In the genomic region with DNA sequence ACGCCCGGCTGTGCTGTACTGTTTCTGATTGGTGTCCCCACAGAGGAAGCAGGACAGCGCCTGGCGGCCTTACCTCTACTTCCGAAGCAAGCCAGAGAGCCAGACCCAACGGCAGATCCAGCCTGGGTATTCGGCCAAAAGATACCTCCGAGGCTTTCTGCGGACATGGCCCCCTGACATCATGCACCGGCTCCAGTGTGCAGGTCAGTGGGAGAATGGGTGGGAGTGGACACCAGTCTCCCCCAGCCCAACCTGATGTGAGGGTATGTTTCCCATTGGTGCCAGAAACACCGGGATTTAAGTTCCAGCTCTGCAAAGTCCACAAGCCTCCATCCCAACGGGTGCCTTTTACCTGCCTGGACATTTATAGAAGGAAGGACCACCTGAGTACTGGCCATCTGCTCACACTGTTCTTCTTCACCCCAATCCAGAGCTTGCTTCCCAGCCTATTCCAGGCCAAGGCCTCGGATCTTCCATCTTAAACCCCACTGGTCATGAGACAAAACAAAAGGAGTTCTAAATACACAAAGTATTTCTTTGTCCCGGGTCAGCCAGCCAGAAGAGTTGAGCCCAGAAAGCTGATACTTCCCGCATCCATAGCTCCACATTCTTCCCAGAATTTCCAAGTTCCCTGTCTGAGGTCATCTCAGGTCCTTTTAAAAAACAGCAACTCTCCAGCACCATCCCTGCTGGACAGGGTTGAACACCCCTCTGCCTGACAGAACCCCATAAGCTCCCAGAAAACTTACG, we compare ENCODE assay signal across 25 mouse cellular contexts. TPM values are rescaled to one million over a fixed set of nuclear protein-coding genes. Genes with fewer than 3 reads are reported as not detected.
DNase-seq lines count a peak whose midpoint lies in the region; ATAC-seq and TF ChIP-seq lines count a peak whose summit lies in the region.
"Had no signal": no experiment of that assay in that cellular context is flagged by ENCODE, and none has a peak within 500 bp of the region (broad histone marks: within the 10 kb centered on the region; RNA-seq: fewer than 3 reads in every experiment).

No protein-coding gene starts in this region.

- WGBS in intestine, embryonic 15.5 days: 88% methylated on average over 16 of the region's 16 CpGs
- WGBS in intestine, postnatal 0 days: 91% methylated on average over 16 of the region's 16 CpGs

- TF ChIP-seq CTCF in intestine, postnatal 0 days (IDR thresholded peaks at IDR 0.05; ENCODE audit: low read depth): no peak

- H3K27me3 ChIP-seq in intestine, embryonic 15.5 days (replicated peaks): no peaks in the 10 kb centered on the region
- H3K27me3 ChIP-seq in intestine, postnatal 0 days (replicated peaks; ENCODE audit: control insufficient read depth, insufficient read depth, low read length): no peaks in the 10 kb centered on the region
- H3K27me3 ChIP-seq: hindbrain, embryonic 12.5 days; lung, embryonic 15.5 days; midbrain, embryonic 12.5 days; neural tube, embryonic 13.5 days had no signal

- 0 out of 2 replicates have a peak, but pooled peaks cover 4% of the 10 kb centered on the region for H3K4me1 ChIP-seq in intestine, embryonic 15.5 days (replicated peaks)
- H3K4me1 ChIP-seq in intestine, postnatal 0 days (replicated peaks; ENCODE audit: control insufficient read depth, insufficient read depth, low read length): no peaks in the 10 kb centered on the region
- H3K4me1 ChIP-seq: heart, embryonic 10.5 days; hindbrain, embryonic 12.5 days had no signal

- no peaks in the 10 kb centered on the region for H3K36me3 ChIP-seq in intestine, embryonic 15.5 days
- no peaks in the 10 kb centered on the region for H3K36me3 ChIP-seq in intestine, postnatal 0 days (ENCODE audit: control insufficient read depth, insufficient read depth)
- H3K36me3 ChIP-seq: G1E; heart, embryonic 10.5 days; hindbrain, embryonic 12.5 days; lung, embryonic 15.5 days; midbrain, embryonic 12.5 days; neural tube, embryonic 13.5 days had no signal

- no peak overlapping the region for H3K4me3 ChIP-seq in intestine, embryonic 15.5 days (replicated peaks)
- no peak overlapping the region for H3K4me3 ChIP-seq in intestine, postnatal 0 days (ENCODE audit: low read depth, low read length)
- H3K4me3 ChIP-seq: heart, embryonic 10.5 days; hindbrain, embryonic 12.5 days; lung, embryonic 15.5 days; midbrain, embryonic 12.5 days; neural tube, embryonic 13.5 days had no signal

- no peaks in the 10 kb centered on the region for H3K9me3 ChIP-seq in intestine, embryonic 15.5 days
- no peaks in the 10 kb centered on the region for H3K9me3 ChIP-seq in intestine, postnatal 0 days (ENCODE audit: control insufficient read depth)
- H3K9me3 ChIP-seq: G1E; heart, embryonic 10.5 days; hindbrain, embryonic 12.5 days; lung, embryonic 15.5 days; midbrain, embryonic 12.5 days; neural tube, embryonic 13.5 days had no signal

- H3K27ac ChIP-seq in intestine, embryonic 15.5 days: no peak overlapping the region
- H3K27ac ChIP-seq in intestine, postnatal 0 days (ENCODE audit: low read depth, low read length): no peak overlapping the region
- H3K27ac ChIP-seq: heart, embryonic 10.5 days; hindbrain, embryonic 12.5 days; kidney, postnatal 0 days; liver, embryonic 14.5 days; lung, embryonic 15.5 days; midbrain, embryonic 12.5 days; neural tube, embryonic 13.5 days had no signal

- DNase-seq in cerebellum, postnatal 4 days (ENCODE audit: low spot score in 2 of 2): no peak
- DNase-seq in cerebellum, adult 8-10 months: peak; percentile 51
- peak; percentile 61 for DNase-seq in retina, embryonic 14.5 days (ENCODE audit: low spot score)
- DNase-seq in layer of hippocampus, adult 9-11 months: no peak
- no peak for DNase-seq in heart, postnatal 25 days (ENCODE audit: low spot score)
- DNase-seq: adrenal gland, postnatal 25 days; gastrocnemius, postnatal 36 days; layer of hippocampus, postnatal 36 days; right cerebral cortex, postnatal 25 days; thymus, adult 2 months had no signal

- intact Hi-C loops in heart, postnatal 25 days (cut with DNase I): no loop called here

- 0 out of 2 replicates have a peak, but pooled peaks have one; percentile 52 for ATAC-seq in cerebellum, adult (ENCODE audit: insufficient number of reproducible peaks, low FRiP score, low TSS enrichment)
- ATAC-seq in intestine, embryonic 15.5 days: peak; percentile 28; the same call in 1 of the 2 replicates
- ATAC-seq in intestine, postnatal 0 days: no peak
- ATAC-seq: CD4-positive, CD25-positive, alpha-beta regulatory T cell, adult 4 months; forebrain, embryonic 14.5 days; inflammation-experienced regulatory T-cells, adult 6 months had no signal

- H3K9ac ChIP-seq in intestine, embryonic 15.5 days: no peak overlapping the region
- no peak overlapping the region for H3K9ac ChIP-seq in intestine, postnatal 0 days (ENCODE audit: low read depth, low read length)
- H3K9ac ChIP-seq: hindbrain, embryonic 12.5 days; liver, embryonic 14.5 days; lung, embryonic 15.5 days; midbrain, embryonic 12.5 days; neural tube, embryonic 13.5 days had no signal

- H3K4me2 ChIP-seq in intestine, embryonic 15.5 days (replicated peaks): no peak overlapping the region
- no peak overlapping the region for H3K4me2 ChIP-seq in intestine, postnatal 0 days (replicated peaks; ENCODE audit: low read depth)
- H3K4me2 ChIP-seq: hindbrain, embryonic 12.5 days; lung, embryonic 15.5 days; midbrain, embryonic 12.5 days; neural tube, embryonic 13.5 days had no signal

RNA-seq across cellular contexts. Expression of gene Gm973, which starts 25.4 kb away (rescaled TPM):
- polyA plus RNA-seq in intestine, embryonic 15.5 days (2015; fragmentation: Nextera tagmentation; extraction: Ambion mirVana): 0.43 and 0.76 TPM in 2 replicates
- 0.33 and 0.72 TPM in 2 replicates for polyA plus RNA-seq in intestine, postnatal 0 days (2015; fragmentation: Nextera tagmentation; extraction: Ambion mirVana)
- under 1 TPM in 1 of 2 experiments, not detected in 1; 0.61 TPM for total RNA-seq in heart, postnatal 25 days (2021)
- polyA plus RNA-seq: spleen, adult 2 months had no signal

RNA-seq across cellular contexts. Expression of gene Fzd7, which starts 59.2 kb away (rescaled TPM):
- polyA plus RNA-seq in intestine, embryonic 15.5 days (2015; fragmentation: Nextera tagmentation; extraction: Ambion mirVana): 6.3 and 7.5 TPM in 2 replicates
- polyA plus RNA-seq in intestine, postnatal 0 days (2015; fragmentation: Nextera tagmentation; extraction: Ambion mirVana): 2.6 and 3.0 TPM in 2 replicates
- total RNA-seq in heart, postnatal 25 days (2021): 1 to 10 TPM; 5.6 to 6.9 TPM
- polyA plus RNA-seq: CD4-positive, CD25-positive, alpha-beta regulatory T cell, adult 4 months had no signal

Comparison
In these comparisons a context has a peak if more than half of its experiments do, and no peak if none do; other contexts are left out.
1. DNase-seq: peak in cerebellum, adult 8-10 months (single experiment) and retina, embryonic 14.5 days (single experiment); none in cerebellum, postnatal 4 days (0 of 2), layer of hippocampus, adult 9-11 months (single experiment) and heart, postnatal 25 days (single experiment).